In genomic region chr11:76243811-76244546, GRCm38 (mm10) we compare ENCODE assay signal across 8 mouse cellular contexts. TPM values are rescaled to one million over a fixed set of nuclear protein-coding genes. Genes with fewer than 3 reads are reported as not detected.
DNase-seq lines count a peak whose midpoint lies in the region; ATAC-seq and TF ChIP-seq lines count a peak whose summit lies in the region.

No protein-coding gene starts in this region.

- H3K36me3 ChIP-seq in myocyte (ENCODE audit: control insufficient read depth, insufficient read depth), result peaks cover 12% of the 10 kb centered on the region

- peak overlapping the region; percentile 80 for H3K4me2 ChIP-seq in myocyte (ENCODE audit: low read depth)

- peak; percentile 54 for ATAC-seq in inflammation-experienced regulatory T-cells, adult 6 months

- TF ChIP-seq CTCF in lung, adult 2 months (IDR thresholded peaks at IDR 0.05; ENCODE audit: insufficient read depth, low read length), result no peak

- peaks cover 7% of the 10 kb centered on the region for H3K4me1 ChIP-seq in lung, adult 2 months (ENCODE audit: control insufficient read depth, insufficient read depth, low read length)

- peak overlapping the region; percentile 68 for H3ac ChIP-seq in myocyte (ENCODE audit: control insufficient read depth, insufficient read length)

- 2% methylated on average over 34 of the region's 34 CpGs for WGBS in lung, adult 2 months

- DNase-seq in lung, adult 2 months, result no peak
- DNase-seq in lung, adult 18-20 months, result no peak
- peak; percentile 42 for DNase-seq in cerebellum, adult 9-10 months
- DNase-seq in layer of hippocampus, adult 18-20 months (ENCODE audit: low spot score in 2 of 2), result no peak
- DNase-seq in testis, postnatal 10 days (ENCODE audit: low spot score), result no peak
- no peak for DNase-seq in yolk sac, embryonic 10.5 days (ENCODE audit: low spot score)

- H3K4me3 ChIP-seq in lung, adult 2 months (replicated peaks; ENCODE audit: extremely low read depth, low read depth, low read length), result peak overlapping the region; percentile 85
- peak overlapping the region; percentile 85 for H3K4me3 ChIP-seq in myocyte

- no peak for TF ChIP-seq POLR2A in lung, adult 2 months (IDR thresholded peaks at IDR 0.05; ENCODE audit: borderline replicate concordance, extremely low read depth, low read depth, low read length)
- TF ChIP-seq POLR2A in myocyte (IDR thresholded peaks at IDR 0.05; ENCODE audit: insufficient read length, low read depth), result no peak

- H3K79me2 ChIP-seq in myocyte (ENCODE audit: control insufficient read depth, insufficient read depth), result peaks cover 32% of the 10 kb centered on the region

- no peaks in the 10 kb centered on the region for H3K27me3 ChIP-seq in myocyte (ENCODE audit: control insufficient read depth, insufficient read depth, insufficient read length)

TF ChIP-seq in myocyte, 11 proteins besides CTCF, POLR2A, EP300 and RAD21:
- TF ChIP-seq MYOG (IDR thresholded peaks at IDR 0.05; ENCODE audit: control insufficient read depth in 1 of 3, insufficient read depth in 1 of 3, insufficient read length in 2 of 3, low read depth in 2 of 3) (no peak), SRF (IDR thresholded peaks at IDR 0.05; ENCODE audit: control insufficient read depth, insufficient read length, low read depth) (no peak), REST (IDR thresholded peaks at IDR 0.05; ENCODE audit: insufficient read depth, insufficient read length) (no peak), TCF3 (IDR thresholded peaks at IDR 0.05; ENCODE audit: insufficient read length, low read depth) (no peak), POLR2AphosphoS2 (IDR thresholded peaks at IDR 0.05; ENCODE audit: insufficient read length, low read depth) (no peak), CEBPB (IDR thresholded peaks at IDR 0.05; ENCODE audit: insufficient read depth, poor library complexity, severe bottlenecking) (no peak), E2F4 (IDR thresholded peaks at IDR 0.05; ENCODE audit: insufficient read depth) (no peak)

RNA-seq across cellular contexts. Expression of gene Glod4, which starts 0.5 kb away (rescaled TPM):
- polyA plus RNA-seq in lung, adult 2 months (2012; rRNA removed), result 5.9 and 11.9 TPM in 2 replicates
- 100 to 1,000 TPM in 1 of 3 experiments, 10 to 100 TPM in 2; 83.0 to 101 (median 84.6) TPM for polyA plus RNA-seq in inflammation-experienced regulatory T-cells, adult 6 months (2017; shearing (Covaris generic))
- polyA plus RNA-seq in myocyte (2012; fragmentation: generic; extraction: Trizol), result 55.2 TPM
- total RNA-seq in layer of hippocampus, adult 18-20 months (2021), result 10 to 100 TPM; 54.2 to 54.3 TPM

RNA-seq across cellular contexts. Expression of gene Mrm3, which starts 0.5 kb away (rescaled TPM):
- polyA plus RNA-seq in lung, adult 2 months (2012; rRNA removed), result 3.3 and 3.6 TPM in 2 replicates
- 10 to 100 TPM in 2 of 3 experiments, 1 to 10 TPM in 1; 9.4 to 14.2 (median 12.9) TPM for polyA plus RNA-seq in inflammation-experienced regulatory T-cells, adult 6 months (2017; shearing (Covaris generic))
- polyA plus RNA-seq in myocyte (2012; fragmentation: generic; extraction: Trizol), result 17.8 TPM
- 10 to 100 TPM; 17.6 to 17.7 TPM for total RNA-seq in layer of hippocampus, adult 18-20 months (2021)

RNA-seq across cellular contexts. Expression of gene Gemin4, which starts 26.5 kb away (rescaled TPM):
- polyA plus RNA-seq in lung, adult 2 months (2012; rRNA removed), result 5.7 and 6.6 TPM in 2 replicates
- 10 to 100 TPM in 2 of 3 experiments, 1 to 10 TPM in 1; 8.3 to 13.4 (median 11.0) TPM for polyA plus RNA-seq in inflammation-experienced regulatory T-cells, adult 6 months (2017; shearing (Covaris generic))
- polyA plus RNA-seq in myocyte (2012; fragmentation: generic; extraction: Trizol), result 10.7 TPM
- total RNA-seq in layer of hippocampus, adult 18-20 months (2021), result 1 to 10 TPM; 7.5 to 8.7 TPM

RNA-seq across cellular contexts. Expression of gene Dbil5, which starts 26.6 kb away (rescaled TPM):
- 0.76 TPM in 1 of 2 replicates, not detected in the other for polyA plus RNA-seq in lung, adult 2 months (2012; rRNA removed)
- 1 to 10 TPM in 1 of 3 experiments, not detected in 2; 1.0 TPM for polyA plus RNA-seq in inflammation-experienced regulatory T-cells, adult 6 months (2017; shearing (Covaris generic))
- polyA plus RNA-seq in myocyte (2012; fragmentation: generic; extraction: Trizol), result 0.86 TPM
- total RNA-seq in layer of hippocampus, adult 18-20 months (2021), result 1 to 10 TPM in 1 of 2 experiments, not detected in 1; 1.0 TPM
